Mouse (Mus musculus): ENCODE results near the gene Naga. TPM values are rescaled to one million over a fixed set of nuclear protein-coding genes. Genes with fewer than 3 reads are reported as not detected.
A peak's percentile ranks its signal among the peaks of the same experiment; 100 is the strongest.
"Not testable (repeated sequence)": the region's sequence is repeated elsewhere in the genome, so short reads cannot be mapped to it uniquely, and the experiment has no call there.

Gene Naga
- total and polyA plus RNA-seq, 2 experiments from 2014 or later = 37.5 to 45.2 TPM

GRCm38 (mm10) chr15:82374437-82374836 is 35.7 kb upstream of the Naga start:
- Histone ChIP-seq H3K4me1 (ENCODE audit: control insufficient read depth, insufficient read depth) (peaks cover 21% of the 10 kb centered on the region), H3K27me3 (ENCODE audit: control insufficient read depth, insufficient read depth, low read length) (no peaks in the 10 kb centered on the region), H3K4me3 (ENCODE audit: low read depth, low read length) (no peak overlapping the region), H3K9ac (replicated peaks; ENCODE audit: low read depth, low read length) (no peak overlapping the region), H3K27ac (ENCODE audit: low read depth) (no peak overlapping the region), H3K4me2 (ENCODE audit: low read depth, low read length) (no peak overlapping the region), H3K36me3 (replicated peaks; ENCODE audit: control insufficient read depth, insufficient read depth, low read length) (peaks cover 10% of the 10 kb centered on the region; the same call in 1 of the 2 replicates), H3K9me3 (replicated peaks; ENCODE audit: control insufficient read depth, low read length) (no peaks in the 10 kb centered on the region)
- WGBS = 85% methylated on average over 5 of the region's 5 CpGs
- DNase-seq (ENCODE audit: low spot score) (no peak), ATAC-seq (ENCODE audit: insufficient read depth, low read depth) (no peak)
- TF ChIP-seq EP300 (IDR thresholded peaks at IDR 0.05; ENCODE audit: low read depth) (no peak), CTCF (IDR thresholded peaks at IDR 0.05; ENCODE audit: low read depth) (no peak)

- TF ChIP-seq EP300 (IDR thresholded peaks at IDR 0.05; ENCODE audit: low read depth) (no peak), CTCF (IDR thresholded peaks at IDR 0.05; ENCODE audit: low read depth) (no peak)
- H3K4me1 ChIP-seq (ENCODE audit: control insufficient read depth, insufficient read depth) = peaks cover 15% of the 10 kb centered on the region
- H3K9ac ChIP-seq (replicated peaks; ENCODE audit: low read depth, low read length) = no peak overlapping the region
- H3K36me3 ChIP-seq (replicated peaks; ENCODE audit: control insufficient read depth, insufficient read depth, low read length) = peaks cover 10% of the 10 kb centered on the region; the same call in 1 of the 2 replicates
- no peaks in the 10 kb centered on the region for H3K9me3 ChIP-seq (replicated peaks; ENCODE audit: control insufficient read depth, low read length)
- DNase-seq (ENCODE audit: low spot score) = no peak
- no peak for ATAC-seq (ENCODE audit: insufficient read depth, low read depth)
- 82% methylated on average over 5 of the region's 5 CpGs for WGBS
- H3K4me2 ChIP-seq (ENCODE audit: low read depth, low read length) = no peak overlapping the region
- H3K4me3 ChIP-seq (ENCODE audit: low read depth, low read length) = no peak overlapping the region
- H3K27ac ChIP-seq (ENCODE audit: low read depth) = no peak overlapping the region
- H3K27me3 ChIP-seq (ENCODE audit: control insufficient read depth, insufficient read depth, low read length) = no peaks in the 10 kb centered on the region
Observed at GRCm38 (mm10) chr15:82372991-82373390, 34.3 kb upstream of the Naga start.

GRCm38 (mm10) chr15:82372446-82372845 is 33.7 kb upstream of the Naga start:
- H3K9ac ChIP-seq (replicated peaks; ENCODE audit: low read depth, low read length) = no peak overlapping the region
- H3K36me3 ChIP-seq (replicated peaks; ENCODE audit: control insufficient read depth, insufficient read depth, low read length) = peaks cover 10% of the 10 kb centered on the region; the same call in 1 of the 2 replicates
- ATAC-seq (ENCODE audit: insufficient read depth, low read depth) (no peak), DNase-seq (ENCODE audit: low spot score) (no peak)
- TF ChIP-seq EP300 (IDR thresholded peaks at IDR 0.05; ENCODE audit: low read depth) = no peak
- TF ChIP-seq CTCF (IDR thresholded peaks at IDR 0.05; ENCODE audit: low read depth) = no peak
- peaks cover 11% of the 10 kb centered on the region for H3K4me1 ChIP-seq (ENCODE audit: control insufficient read depth, insufficient read depth)
- no peak overlapping the region for H3K27ac ChIP-seq (ENCODE audit: low read depth)
- no peak overlapping the region for H3K4me2 ChIP-seq (ENCODE audit: low read depth, low read length)
- no peak overlapping the region for H3K4me3 ChIP-seq (ENCODE audit: low read depth, low read length)
- no peaks in the 10 kb centered on the region for H3K9me3 ChIP-seq (replicated peaks; ENCODE audit: control insufficient read depth, low read length)
- no peaks in the 10 kb centered on the region for H3K27me3 ChIP-seq (ENCODE audit: control insufficient read depth, insufficient read depth, low read length)
- WGBS = 78% methylated on average over 6 of the region's 6 CpGs

GRCm38 (mm10) chr15:82368851-82369250 is 30.1 kb upstream of the Naga start:
- H3K9ac ChIP-seq (replicated peaks; ENCODE audit: low read depth, low read length) = no peak overlapping the region
- peak; percentile 11 for DNase-seq (ENCODE audit: low spot score)
- no peaks in the 10 kb centered on the region for H3K36me3 ChIP-seq (replicated peaks; ENCODE audit: control insufficient read depth, insufficient read depth, low read length)
- H3K27ac ChIP-seq (ENCODE audit: low read depth) = 0 out of 2 replicates have a peak overlapping the region, but pooled peaks have one; percentile 13
- no peaks in the 10 kb centered on the region for H3K27me3 ChIP-seq (ENCODE audit: control insufficient read depth, insufficient read depth, low read length)
- no peaks in the 10 kb centered on the region for H3K9me3 ChIP-seq (replicated peaks; ENCODE audit: control insufficient read depth, low read length)
- TF ChIP-seq EP300 (IDR thresholded peaks at IDR 0.05; ENCODE audit: low read depth) (no peak), CTCF (IDR thresholded peaks at IDR 0.05; ENCODE audit: low read depth) (no peak)
- peak; percentile 43; the same call in 1 of the 2 replicates for ATAC-seq (ENCODE audit: insufficient read depth, low read depth)
- no peak overlapping the region for H3K4me3 ChIP-seq (ENCODE audit: low read depth, low read length)
- no peak overlapping the region for H3K4me2 ChIP-seq (ENCODE audit: low read depth, low read length)
- 70% methylated on average over 1 of the region's 1 CpGs for WGBS
- no peaks in the 10 kb centered on the region; the same call in 1 of the 2 replicates for H3K4me1 ChIP-seq (ENCODE audit: control insufficient read depth, insufficient read depth)

- no peak overlapping the region for H3K4me3 ChIP-seq (ENCODE audit: low read depth, low read length)
- H3K9me3 ChIP-seq (replicated peaks; ENCODE audit: control insufficient read depth, low read length) = no peaks in the 10 kb centered on the region
- DNase-seq (ENCODE audit: low spot score) = no peak
- no peaks in the 10 kb centered on the region for H3K27me3 ChIP-seq (ENCODE audit: control insufficient read depth, insufficient read depth, low read length)
- no peaks in the 10 kb centered on the region; the same call in 1 of the 2 replicates for H3K4me1 ChIP-seq (ENCODE audit: control insufficient read depth, insufficient read depth)
- peak; percentile 7; the same call in 1 of the 2 replicates for ATAC-seq (ENCODE audit: insufficient read depth, low read depth)
- WGBS = 85% methylated on average over 4 of the region's 4 CpGs
- no peak overlapping the region for H3K4me2 ChIP-seq (ENCODE audit: low read depth, low read length)
- H3K27ac ChIP-seq (ENCODE audit: low read depth) = no peak overlapping the region
- TF ChIP-seq CTCF (IDR thresholded peaks at IDR 0.05; ENCODE audit: low read depth) (no peak), EP300 (IDR thresholded peaks at IDR 0.05; ENCODE audit: low read depth) (no peak)
- no peaks in the 10 kb centered on the region for H3K36me3 ChIP-seq (replicated peaks; ENCODE audit: control insufficient read depth, insufficient read depth, low read length)
- H3K9ac ChIP-seq (replicated peaks; ENCODE audit: low read depth, low read length) = no peak overlapping the region
Observed at GRCm38 (mm10) chr15:82368146-82368545, 29.4 kb upstream of the Naga start.

GRCm38 (mm10) chr15:82364561-82364960 is 25.8 kb upstream of the Naga start:
- not testable (repeated sequence) for H3K36me3 ChIP-seq (replicated peaks; ENCODE audit: control insufficient read depth, insufficient read depth, low read length); DNase-seq (ENCODE audit: low spot score); H3K27me3 ChIP-seq (ENCODE audit: control insufficient read depth, insufficient read depth, low read length); ATAC-seq (ENCODE audit: insufficient read depth, low read depth); H3K9me3 ChIP-seq (replicated peaks; ENCODE audit: control insufficient read depth, low read length); H3K4me1 ChIP-seq (ENCODE audit: control insufficient read depth, insufficient read depth); H3K9ac ChIP-seq (replicated peaks; ENCODE audit: low read depth, low read length)
- Histone ChIP-seq H3K4me2 (ENCODE audit: low read depth, low read length) (peak overlapping the region; percentile 36), H3K4me3 (ENCODE audit: low read depth, low read length) (peak overlapping the region; percentile 22; the same call in 1 of the 2 replicates), H3K27ac (ENCODE audit: low read depth) (peak overlapping the region; percentile 74)
- WGBS = 7% methylated on average over 6 of the region's 9 CpGs

- not testable (repeated sequence) for ATAC-seq (ENCODE audit: insufficient read depth, low read depth); H3K27me3 ChIP-seq (ENCODE audit: control insufficient read depth, insufficient read depth, low read length); H3K9ac ChIP-seq (replicated peaks; ENCODE audit: low read depth, low read length); H3K4me1 ChIP-seq (ENCODE audit: control insufficient read depth, insufficient read depth); H3K4me3 ChIP-seq (ENCODE audit: low read depth, low read length); DNase-seq (ENCODE audit: low spot score); H3K9me3 ChIP-seq (replicated peaks; ENCODE audit: control insufficient read depth, low read length); H3K4me2 ChIP-seq (ENCODE audit: low read depth, low read length); H3K27ac ChIP-seq (ENCODE audit: low read depth); H3K36me3 ChIP-seq (replicated peaks; ENCODE audit: control insufficient read depth, insufficient read depth, low read length)
- WGBS = 45% methylated on average over 7 of the region's 12 CpGs
Observed at GRCm38 (mm10) chr15:82363801-82364200, 25.1 kb upstream of the Naga start.

All from heart, postnatal 0 days (tissue).